Comparison of ENCODE assay signal across 8 mouse cellular contexts in the genomic region with DNA sequence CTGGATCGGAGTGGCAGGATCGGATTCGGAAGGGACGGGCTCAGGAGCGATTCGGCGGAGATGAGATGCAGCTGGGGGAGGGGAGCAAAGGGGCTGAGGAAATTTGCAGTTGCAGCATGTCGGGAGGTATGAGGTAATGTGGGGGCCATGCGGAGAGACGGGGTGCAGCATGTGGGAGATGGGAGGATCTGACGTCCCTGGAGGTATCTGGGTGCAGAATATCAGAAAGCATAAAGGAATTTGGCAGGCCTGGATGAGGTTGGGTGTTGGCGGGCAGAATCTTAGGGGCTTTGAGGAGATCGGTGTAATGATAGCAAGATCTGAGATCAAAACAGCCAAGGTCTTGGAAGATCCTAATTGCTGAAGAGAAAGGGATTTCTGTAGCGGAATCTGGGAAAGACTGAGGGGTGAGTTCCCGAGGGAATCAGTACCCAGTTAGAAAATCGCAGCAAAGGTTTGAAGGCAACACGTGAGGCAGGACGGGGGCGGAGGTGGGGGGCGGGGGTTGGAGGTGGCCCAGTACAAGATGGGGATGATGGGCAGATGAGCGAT. TPM values are rescaled to one million over a fixed set of nuclear protein-coding genes. Genes with fewer than 3 reads are reported as not detected.
A peak's percentile ranks its signal among the peaks of the same experiment; 100 is the strongest.
DNase-seq lines count a peak whose midpoint lies in the region; ATAC-seq and TF ChIP-seq lines count a peak whose summit lies in the region.

No protein-coding gene starts in this region.

- peak overlapping the region; percentile 81 for H3K4me2 ChIP-seq in kidney, postnatal 0 days (ENCODE audit: low read length)
- peak overlapping the region; percentile 72 for H3K4me2 ChIP-seq in embryonic facial prominence, embryonic 13.5 days
- peak overlapping the region; percentile 81 for H3K4me2 ChIP-seq in limb, embryonic 12.5 days
- H3K4me2 ChIP-seq in neural tube, embryonic 15.5 days = peak overlapping the region; percentile 57

- H3K4me3 ChIP-seq in kidney, postnatal 0 days (replicated peaks; ENCODE audit: low read depth, low read length) = peak overlapping the region; percentile 74
- peak overlapping the region; percentile 64 to 79 for H3K4me3 ChIP-seq in MEL (ENCODE audit: control insufficient read depth in 1 of 2, insufficient read depth in 1 of 2, low read depth in 2 of 2, low read length in 2 of 2)
- H3K4me3 ChIP-seq in embryonic facial prominence, embryonic 13.5 days = peak overlapping the region; percentile 59
- peak overlapping the region; percentile 66 for H3K4me3 ChIP-seq in limb, embryonic 12.5 days (replicated peaks)
- peak overlapping the region; percentile 78 for H3K4me3 ChIP-seq in neural tube, embryonic 15.5 days (replicated peaks)

- DNase-seq in kidney, postnatal 0 days (ENCODE audit: low spot score) = no peak
- no peak for DNase-seq in kidney, adult 9 months
- DNase-seq in MEL (ENCODE audit: low read depth, low spot score) = peak; percentile 14
- DNase-seq in cerebellum, adult 8-10 months = no peak

- no peak for TF ChIP-seq EP300 in MEL (IDR thresholded peaks at IDR 0.05; ENCODE audit: low read depth in 1 of 2, low read length in 2 of 2)

- no peak for TF ChIP-seq RAD21 in MEL (IDR thresholded peaks at IDR 0.05; ENCODE audit: low read depth, low read length)

- under 1% methylated on average over 21 of the region's 21 CpGs for WGBS in kidney, postnatal 0 days
- 1% methylated on average over 21 of the region's 21 CpGs for WGBS in embryonic facial prominence, embryonic 13.5 days
- 1% methylated on average over 21 of the region's 21 CpGs for WGBS in limb, embryonic 12.5 days
- under 1% methylated on average over 21 of the region's 21 CpGs for WGBS in neural tube, embryonic 15.5 days

- H3K79me2 ChIP-seq in MEL (ENCODE audit: control insufficient read depth, insufficient read depth, low read length, poor library complexity) = no peaks in the 10 kb centered on the region; the same call in 1 of the 2 replicates

- peak; percentile 79 for ATAC-seq in kidney, postnatal 0 days (replicated peaks; ENCODE audit: low FRiP score, low read depth)
- ATAC-seq in embryonic facial prominence, embryonic 13.5 days (ENCODE audit: insufficient number of reproducible peaks, insufficient read depth, low FRiP score, low TSS enrichment, low read depth) = peak; percentile 83
- ATAC-seq in limb, embryonic 12.5 days (ENCODE audit: insufficient number of reproducible peaks, insufficient read depth, low FRiP score, low TSS enrichment, low read depth) = peak; percentile 77
- ATAC-seq in neural tube, embryonic 15.5 days (ENCODE audit: low FRiP score) = peak; percentile 88
- ATAC-seq in cerebellum, adult (ENCODE audit: insufficient number of reproducible peaks, low FRiP score, low TSS enrichment) = no peak; the same call in none of the 2 replicates

- H3K27ac ChIP-seq in kidney, postnatal 0 days = no peak overlapping the region
- H3K27ac ChIP-seq in MEL (ENCODE audit: control insufficient read depth, low read depth, low read length) = no peak overlapping the region
- peak overlapping the region; percentile 40; the same call in 1 of the 2 replicates for H3K27ac ChIP-seq in embryonic facial prominence, embryonic 13.5 days
- H3K27ac ChIP-seq in limb, embryonic 12.5 days = no peak overlapping the region
- peak overlapping the region; percentile 91 for H3K27ac ChIP-seq in neural tube, embryonic 15.5 days (replicated peaks)

- H3K27me3 ChIP-seq in kidney, postnatal 0 days (ENCODE audit: insufficient read depth, low read length) = no peaks in the 10 kb centered on the region
- no peaks in the 10 kb centered on the region for H3K27me3 ChIP-seq in MEL (ENCODE audit: control insufficient read depth in 1 of 2, insufficient read depth in 2 of 2, low read length in 2 of 2)
- no peaks in the 10 kb centered on the region for H3K27me3 ChIP-seq in embryonic facial prominence, embryonic 13.5 days
- H3K27me3 ChIP-seq in limb, embryonic 12.5 days = no peaks in the 10 kb centered on the region
- H3K27me3 ChIP-seq in neural tube, embryonic 15.5 days (replicated peaks) = no peaks in the 10 kb centered on the region

- no peaks in the 10 kb centered on the region for H3K9me3 ChIP-seq in kidney, postnatal 0 days (replicated peaks; ENCODE audit: low read length)
- H3K9me3 ChIP-seq in MEL (replicated peaks; ENCODE audit: insufficient read depth, low read length) = no peaks in the 10 kb centered on the region
- H3K9me3 ChIP-seq in embryonic facial prominence, embryonic 13.5 days = no peaks in the 10 kb centered on the region
- no peaks in the 10 kb centered on the region for H3K9me3 ChIP-seq in limb, embryonic 12.5 days
- no peaks in the 10 kb centered on the region for H3K9me3 ChIP-seq in neural tube, embryonic 15.5 days (replicated peaks)

- TF ChIP-seq POLR2A in MEL (IDR thresholded peaks at IDR 0.05; ENCODE audit: control insufficient read depth in 1 of 2, insufficient read depth in 1 of 2, low read depth in 1 of 2, low read length in 2 of 2, poor library complexity in 1 of 2) = no peak

- peaks cover 10% of the 10 kb centered on the region for H3K4me1 ChIP-seq in kidney, postnatal 0 days (replicated peaks; ENCODE audit: insufficient read depth, low read length)
- no peaks in the 10 kb centered on the region; a peak in 2 of 4 replicates for H3K4me1 ChIP-seq in MEL (ENCODE audit: control insufficient read depth in 1 of 2, insufficient read depth in 2 of 2, low read length in 2 of 2)
- peaks cover 21% of the 10 kb centered on the region for H3K4me1 ChIP-seq in embryonic facial prominence, embryonic 13.5 days
- H3K4me1 ChIP-seq in limb, embryonic 12.5 days (replicated peaks) = peaks cover 25% of the 10 kb centered on the region
- H3K4me1 ChIP-seq in neural tube, embryonic 15.5 days = peaks cover 42% of the 10 kb centered on the region

- no peak for TF ChIP-seq CTCF in kidney, postnatal 0 days (IDR thresholded peaks at IDR 0.05; ENCODE audit: low read depth)
- TF ChIP-seq CTCF in MEL (IDR thresholded peaks at IDR 0.05 in 2 of 3, conservative IDR thresholded peaks at IDR 0.05 in 1 of 3; ENCODE audit: control insufficient read depth in 1 of 3, insufficient read depth in 1 of 3, low read depth in 2 of 3, low read length in 3 of 3, poor library complexity in 1 of 3, severe bottlenecking in 1 of 3) = no peak

- peak overlapping the region; percentile 69 for H3K9ac ChIP-seq in kidney, postnatal 0 days (ENCODE audit: low read depth, low read length)
- H3K9ac ChIP-seq in MEL (ENCODE audit: control insufficient read depth, low read depth, low read length, poor library complexity, severe bottlenecking) = peak overlapping the region; percentile 72
- peak overlapping the region; percentile 72 for H3K9ac ChIP-seq in embryonic facial prominence, embryonic 13.5 days
- peak overlapping the region; percentile 79 for H3K9ac ChIP-seq in limb, embryonic 12.5 days (replicated peaks)
- H3K9ac ChIP-seq in neural tube, embryonic 15.5 days (replicated peaks) = peak overlapping the region; percentile 86

- H3K36me3 ChIP-seq in kidney, postnatal 0 days (ENCODE audit: insufficient read depth, low read length) = no peaks in the 10 kb centered on the region
- H3K36me3 ChIP-seq in MEL (ENCODE audit: control insufficient read depth in 1 of 2, insufficient read depth in 2 of 2, low read length in 2 of 2) = peaks cover 0 to 8% of the 10 kb centered on the region in 2 experiments; a peak in 2 of 4 replicates
- peaks cover 6% of the 10 kb centered on the region; the same call in 1 of the 2 replicates for H3K36me3 ChIP-seq in embryonic facial prominence, embryonic 13.5 days
- 0 out of 2 replicates have a peak, but pooled peaks cover 3% of the 10 kb centered on the region for H3K36me3 ChIP-seq in limb, embryonic 12.5 days
- no peaks in the 10 kb centered on the region for H3K36me3 ChIP-seq in neural tube, embryonic 15.5 days

TF ChIP-seq in MEL, 35 proteins besides CTCF, POLR2A, EP300 and RAD21:
- TF ChIP-seq TBP (IDR thresholded peaks at IDR 0.05; ENCODE audit: low read depth, low read length) (no peak), SIN3A (IDR thresholded peaks at IDR 0.05; ENCODE audit: low read length) (peak; percentile 32)

RNA-seq across cellular contexts. Expression of a gene that starts 0.4 kb away (rescaled TPM):
- 34.7 and 34.8 TPM in 2 replicates for polyA plus RNA-seq in kidney, postnatal 0 days (2015; fragmentation: Nextera tagmentation; extraction: Ambion mirVana)
- total RNA-seq in MEL (2012; rRNA removed) = 7.7 and 7.9 TPM in 2 replicates
- 1 to 10 TPM in 1 of 2 experiments, not detected in 1; 8.7 TPM for polyA plus RNA-seq in MEL (2012; ENCODE audit: insufficient read depth in 1 of 2, insufficient read length in 2 of 2, low read depth in 1 of 2, low replicate concordance in 2 of 2, missing spikeins in 1 of 2)
- 63.0 and 64.3 TPM in 2 replicates for polyA plus RNA-seq in embryonic facial prominence, embryonic 13.5 days (2015; fragmentation: Nextera tagmentation; extraction: Ambion mirVana)
- polyA plus RNA-seq in limb, embryonic 12.5 days (2016; fragmentation: Nextera tagmentation; extraction: Ambion mirVana) = 55.9 and 61.5 TPM in 2 replicates
- polyA plus RNA-seq in neural tube, embryonic 15.5 days (2015; fragmentation: Nextera tagmentation; extraction: Ambion mirVana) = 166 and 185 TPM in 2 replicates

Comparison
In these comparisons a context has a peak if more than half of its experiments do, and no peak if none do; other contexts are left out.
1. H3K27ac ChIP-seq: peak in embryonic facial prominence, embryonic 13.5 days (single experiment) and neural tube, embryonic 15.5 days (single experiment); none in kidney, postnatal 0 days (single experiment), MEL (single experiment) and limb, embryonic 12.5 days (single experiment).
2. Peak in every context shown above with its lines, with median percentiles within 50 percentile points of each other: H3K4me2 ChIP-seq, H3K4me3 ChIP-seq and H3K9ac ChIP-seq.